Mouse (Mus musculus) forebrain, postnatal 0 days (tissue): ENCODE results near the gene Lysmd1. TPM values are rescaled to one million over a fixed set of nuclear protein-coding genes. Genes with fewer than 3 reads are reported as not detected.

Experiments used
- ATAC-seq: fragments of 200-750 bp; cut with Nextera tagmentation; 2 replicates; pipeline ENCODE4 v1.8.0; 2017; ENCODE audit warnings: mild to moderate bottlenecking, moderate library complexity
- DNase-seq: peaks from one replicate; pipeline ENCODE4 v3.0.0-alpha.2; 2015
- H3K27ac ChIP-seq: fragments of 300-500 bp; sonication (generic); 2 replicates; pipeline ENCODE4 v1.5.1; 2014; ENCODE audit warnings: low read depth, mild to moderate bottlenecking, antibody characterized with exemption, low read length, moderate library complexity, mixed read lengths
- H3K27me3 ChIP-seq: fragments of 300-500 bp; sonication (generic); 2 replicates; pipeline ENCODE4 v1.6.1; 2014; ENCODE audit warnings: mild to moderate bottlenecking, low read length, mixed read lengths; ENCODE audit not compliant: insufficient read depth
- H3K36me3 ChIP-seq: fragments of 300-500 bp; sonication (generic); 2 replicates; pipeline ENCODE4 v1.6.1; 2014; ENCODE audit warnings: mild to moderate bottlenecking, moderate library complexity; ENCODE audit not compliant: insufficient read depth
- H3K4me1 ChIP-seq: fragments of 300-500 bp; sonication (generic); 2 replicates; pipeline ENCODE4 v1.6.1; 2014; ENCODE audit warnings: antibody characterized with exemption; ENCODE audit not compliant: insufficient read depth
- H3K4me2 ChIP-seq: fragments of 300-500 bp; sonication (generic); 2 replicates; pipeline ENCODE4 v1.6.1; 2014; ENCODE audit warnings: low read depth, mild to moderate bottlenecking, moderate library complexity
- H3K4me3 ChIP-seq: fragments of 300-500 bp; sonication (generic); 2 replicates; pipeline ENCODE4 v1.5.1; 2014; ENCODE audit warnings: low read depth, low read length, mixed read lengths
- H3K9ac ChIP-seq: fragments of 300-500 bp; sonication (generic); 2 replicates; pipeline ENCODE4 v1.6.1; 2014; ENCODE audit warnings: mild to moderate bottlenecking
- H3K9me3 ChIP-seq: fragments of 300-500 bp; sonication (generic); 2 replicates; pipeline ENCODE4 v1.6.1; 2016; ENCODE audit warnings: low read length
- CTCF ChIP-seq: sonication (generic); IDR thresholded peaks from 2 replicates; pipeline ENCODE4 v1.5.1; 2016; ENCODE audit warnings: antibody characterized with exemption, control low read depth, low read depth
- WGBS: fragments of 180-500 bp; shearing (Covaris S2); extraction: QIAGEN DNeasy Blood & Tissue Kit; methylation state at CpG from one replicate; pipeline ENCODE4 v1.1.7; 2014; 5-methylcytosine and 5-hydroxymethylcytosine counted together
- polyA plus RNA-seq: library from polyadenylated mRNA; unstranded; fragments of >200 nt; fragmentation: Nextera tagmentation; extraction: Ambion mirVana; gene quantifications from 2 replicates; pipeline ENCODE4 v1.2.1, GENCODE M21; 2015
- total RNA-seq: library from RNA; depleted of rRNA; stranded (reverse); fragments of >200 nt; gene quantifications from 2 replicates; pipeline ENCODE4 v1.2.3, GENCODE M21; 2014

Gene Lysmd1
- total and polyA plus RNA-seq, 2 experiments from 2014 or later = 39.2 to 45.8 TPM

- Histone ChIP-seq H3K9ac (no peak overlapping the region), H3K27ac (no peak overlapping the region), H3K36me3 (peaks cover 21% of the 10 kb centered on the region), H3K27me3 (no peaks in the 10 kb centered on the region), H3K4me3 (no peak overlapping the region), H3K4me1 (peaks cover 6% of the 10 kb centered on the region), H3K9me3 (no peaks in the 10 kb centered on the region), H3K4me2 (no peak overlapping the region)
- WGBS = 96% methylated on average over 3 of the region's 3 CpGs
- ATAC-seq (no peak), DNase-seq (no peak)
- no peak for TF ChIP-seq CTCF
Measured at GRCm38 (mm10) chr3:95136336-95136735, 2.4 kb downstream of the Lysmd1 start.

DNA sequence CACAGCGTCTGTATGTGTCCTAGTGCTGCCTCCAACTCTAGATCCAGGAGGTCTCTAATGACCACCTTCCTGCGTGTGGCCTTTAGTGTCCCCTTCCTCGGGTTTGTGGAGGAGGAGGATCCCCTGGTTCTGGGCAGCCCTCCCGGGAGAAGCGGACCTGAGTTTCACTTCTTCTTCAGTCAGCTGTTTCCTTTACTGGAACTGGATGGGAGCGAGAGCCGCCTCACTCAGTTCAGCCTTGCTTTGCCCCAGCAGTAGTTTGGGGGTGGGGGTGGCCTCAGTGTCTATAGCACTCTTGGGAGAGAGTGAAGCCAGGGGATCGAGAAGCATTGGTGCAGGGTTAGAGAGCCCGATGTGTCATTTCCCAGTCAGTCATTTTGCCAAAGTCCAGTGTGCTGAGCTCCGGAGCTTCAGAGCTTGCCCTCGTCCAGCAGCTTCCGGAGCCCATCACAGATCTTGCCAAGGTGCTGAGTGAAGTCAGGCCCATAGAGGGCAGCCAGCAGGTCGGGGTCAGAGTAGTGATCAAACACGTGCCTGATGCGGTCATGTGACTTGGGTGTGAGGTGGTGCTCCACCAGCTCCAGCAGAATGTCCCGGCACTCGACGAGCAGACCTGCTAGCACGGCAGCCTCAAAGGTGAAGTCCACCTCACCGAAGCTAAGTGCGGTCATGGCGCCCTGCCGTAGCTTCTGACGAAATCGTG lies 5.8 kb downstream of the Lysmd1 start:
- H3K4me1 ChIP-seq = peaks cover 6% of the 10 kb centered on the region
- peaks cover 24% of the 10 kb centered on the region for H3K36me3 ChIP-seq
- H3K27me3 ChIP-seq = no peaks in the 10 kb centered on the region
- no peaks in the 10 kb centered on the region for H3K9me3 ChIP-seq
- no peak overlapping the region for H3K9ac ChIP-seq
- no peak overlapping the region for H3K4me3 ChIP-seq
- H3K27ac ChIP-seq = no peak overlapping the region
- no peak overlapping the region for H3K4me2 ChIP-seq
- 77% methylated on average over 25 of the region's 25 CpGs for WGBS
- DNase-seq (no peak), ATAC-seq (no peak)
- no peak for TF ChIP-seq CTCF

DNA sequence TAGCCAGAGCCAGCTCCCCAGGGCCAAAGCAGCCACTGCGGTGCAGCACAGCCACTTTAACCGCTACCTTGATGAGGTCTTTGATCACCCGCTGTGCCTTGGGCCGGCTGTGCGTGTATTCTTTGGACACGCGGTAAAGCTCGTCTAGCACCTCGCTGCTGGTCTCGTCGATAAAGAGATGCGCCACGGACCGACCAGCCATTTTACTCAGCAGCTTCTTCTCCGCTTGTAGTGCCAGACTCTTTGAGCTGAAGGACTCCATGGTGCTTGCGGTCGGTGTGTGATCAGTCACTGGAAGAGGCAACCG lies 6.4 kb downstream of the Lysmd1 start:
- DNase-seq = no peak

DNA sequence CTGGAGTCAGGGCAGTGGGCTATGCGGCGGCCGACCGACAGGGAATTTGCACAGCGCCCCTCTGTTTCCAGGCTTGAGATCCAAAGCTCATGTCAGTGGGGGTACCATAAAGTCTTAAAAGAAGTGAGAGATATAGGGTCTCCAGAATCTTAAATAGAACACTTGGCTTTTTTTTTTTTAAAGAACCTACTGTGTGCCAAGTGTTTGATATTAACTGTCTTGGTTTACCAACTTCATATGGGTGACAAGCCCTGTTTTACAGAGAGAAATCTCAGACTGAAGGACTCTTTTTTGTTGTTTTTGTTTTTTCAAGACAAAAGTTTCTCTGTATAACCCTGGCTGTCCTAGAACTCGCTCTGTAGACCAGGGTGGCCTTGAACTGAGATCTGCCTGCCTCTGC lies 6.9 kb downstream of the Lysmd1 start:
- Histone ChIP-seq H3K27me3 (no peaks in the 10 kb centered on the region), H3K9ac (no peak overlapping the region), H3K4me3 (no peak overlapping the region), H3K9me3 (no peaks in the 10 kb centered on the region), H3K4me1 (no peaks in the 10 kb centered on the region), H3K36me3 (peaks cover 24% of the 10 kb centered on the region), H3K4me2 (no peak overlapping the region), H3K27ac (no peak overlapping the region)
- 84% methylated on average over 6 of the region's 6 CpGs for WGBS
- no peak for DNase-seq
- no peak for TF ChIP-seq CTCF
- ATAC-seq = no peak

More for the DNA sequence above, 6.4 kb downstream of the Lysmd1 start:
- no peak overlapping the region for H3K4me3 ChIP-seq
- WGBS = 65% methylated on average over 18 of the region's 18 CpGs
- H3K36me3 ChIP-seq = peaks cover 24% of the 10 kb centered on the region
- no peaks in the 10 kb centered on the region for H3K27me3 ChIP-seq
- TF ChIP-seq CTCF = no peak
- no peak for ATAC-seq
- H3K4me2 ChIP-seq = no peak overlapping the region
- H3K27ac ChIP-seq = no peak overlapping the region
- no peaks in the 10 kb centered on the region for H3K9me3 ChIP-seq
- peaks cover 2% of the 10 kb centered on the region for H3K4me1 ChIP-seq
- no peak overlapping the region for H3K9ac ChIP-seq

- H3K4me2 ChIP-seq = no peak overlapping the region
- 96% methylated on average over 9 of the region's 9 CpGs for whole genome bisulfite sequencing
- H3K9ac ChIP-seq = no peak overlapping the region
- no peak overlapping the region for H3K27ac ChIP-seq
- ATAC-seq = no peak
- H3K4me1 ChIP-seq = no peaks in the 10 kb centered on the region
- DNase-seq = no peak
- no peak overlapping the region for H3K4me3 ChIP-seq
- peaks cover 24% of the 10 kb centered on the region for H3K36me3 ChIP-seq
- no peaks in the 10 kb centered on the region for H3K27me3 ChIP-seq
- H3K9me3 ChIP-seq = no peaks in the 10 kb centered on the region
- no peak for TF ChIP-seq CTCF
Measured at GRCm38 (mm10) chr3:95141474-95141873, 7.6 kb downstream of the Lysmd1 start.

DNA sequence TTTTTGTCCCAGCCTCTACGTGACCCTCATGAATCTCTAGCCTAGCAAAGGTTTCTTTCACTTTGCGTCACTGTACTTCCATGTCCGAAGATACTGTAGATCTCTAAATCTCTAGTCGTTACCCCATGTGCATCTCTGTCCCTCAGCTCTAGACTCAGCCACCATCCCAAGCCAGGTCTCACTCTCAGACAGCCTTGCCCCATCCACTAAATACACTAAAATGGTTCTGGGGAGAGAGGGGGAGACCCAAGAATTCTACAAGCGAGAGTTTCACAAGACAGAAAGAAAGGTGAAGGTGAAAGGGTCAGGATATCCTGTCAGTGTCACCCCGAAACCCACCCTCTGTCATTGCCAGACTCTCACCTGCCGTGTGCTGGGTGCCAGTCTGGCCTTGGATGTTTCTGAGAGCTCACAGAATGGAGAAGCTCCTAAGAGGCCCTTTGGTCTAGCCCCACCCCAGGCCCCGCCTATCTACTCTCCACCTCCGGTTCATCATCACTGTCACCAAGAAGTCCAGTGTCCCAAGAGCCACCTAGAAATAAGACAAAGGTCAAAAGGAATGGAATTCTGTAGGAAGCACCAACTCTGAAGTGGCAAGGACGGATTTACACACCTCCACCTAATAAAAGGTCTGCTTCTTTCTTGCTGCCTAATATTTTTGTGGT lies 8.2 kb downstream of the Lysmd1 start, which contains the start of gene Tnfaip8l2:
Gene Tnfaip8l2 (minus strand): TSS at position 409 of the 665 bp plus-strand sequence.
- Histone ChIP-seq H3K4me3 (no peak within 1 kb of the TSS), H3K9me3 (no peaks in the 10 kb centered on the region), H3K4me1 (no peaks in the 10 kb centered on the region), H3K9ac (no peak within 1 kb of the TSS), H3K4me2 (no peak within 1 kb of the TSS), H3K27me3 (no peaks in the 10 kb centered on the region), H3K27ac (no peak within 1 kb of the TSS), H3K36me3 (peaks cover 24% of the 10 kb centered on the region)
- ATAC-seq (peak; percentile 26; the same call in 1 of the 2 replicates), DNase-seq (no peak)
- 87% methylated on average over 10 of the region's 10 CpGs for WGBS
- TF ChIP-seq CTCF = no peak

GRCm38 (mm10) chr3:95142617-95143011 lies 8.7 kb downstream of the Lysmd1 start:
- ATAC-seq = peak; percentile 91
- H3K9ac ChIP-seq = no peak overlapping the region
- H3K4me2 ChIP-seq = no peak overlapping the region
- TF ChIP-seq CTCF = peak; percentile 94
- H3K9me3 ChIP-seq = no peaks in the 10 kb centered on the region
- peak; percentile 88 for DNase-seq
- H3K27me3 ChIP-seq = no peaks in the 10 kb centered on the region
- H3K36me3 ChIP-seq = peaks cover 24% of the 10 kb centered on the region
- WGBS = 11% methylated on average over 5 of the region's 5 CpGs
- H3K4me1 ChIP-seq = no peaks in the 10 kb centered on the region
- no peak overlapping the region for H3K4me3 ChIP-seq
- no peak overlapping the region for H3K27ac ChIP-seq
